Mouse (Mus musculus) megakaryocyte-erythroid progenitor cell, adult 5-6 weeks (primary cell): Measurements from ENCODE around the gene Kank1. TPM values are rescaled to one million over a fixed set of nuclear protein-coding genes. Genes with fewer than 3 reads are reported as not detected.

ENCODE experiments used
- ATAC-seq: replicated peaks from 2 replicates; pipeline ENCODE4 v1.8.0; 2016; ENCODE audit warnings: mild to moderate bottlenecking, inconsistent platforms; ENCODE audit not compliant: severe bottlenecking, poor library complexity, low FRiP score, low TSS enrichment
- total RNA-seq, 2 experiments: library from RNA; stranded (forward) in 1 of 2; stranded (reverse) in 1 of 2; fragments of 200-1000, 215-1000 nt in 1 of 2; fragments of >200 nt in 1 of 2; fragmentation: Nextera tagmentation in 1 of 2; gene quantifications; 2 replicates each; pipeline ENCODE4 v1.2.3; 2014 to 2017

Gene Kank1
- total RNA-seq, 2 experiments from 2014 or later = not detected

DNA sequence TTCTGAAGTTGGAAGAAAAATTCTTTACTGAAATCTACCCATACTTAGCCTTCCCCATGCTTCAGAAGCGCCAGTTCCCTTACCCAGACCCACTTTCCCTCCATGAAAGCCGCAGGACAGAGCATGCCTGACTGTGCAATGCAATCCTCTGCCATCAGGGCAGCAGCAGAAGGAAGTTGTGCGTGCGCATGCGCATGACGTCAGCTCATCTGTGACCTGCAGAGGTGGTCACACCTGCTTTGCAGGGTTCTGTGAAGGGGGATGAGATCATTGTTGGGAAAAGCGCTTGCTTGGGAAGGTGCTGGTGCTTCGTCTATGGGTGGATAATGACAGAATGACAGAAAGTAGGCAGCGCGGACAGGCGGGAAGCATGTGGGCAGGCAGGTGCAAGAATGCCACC, 155.4 kb downstream of the Kank1 start:
- no peak for ATAC-seq

DNA sequence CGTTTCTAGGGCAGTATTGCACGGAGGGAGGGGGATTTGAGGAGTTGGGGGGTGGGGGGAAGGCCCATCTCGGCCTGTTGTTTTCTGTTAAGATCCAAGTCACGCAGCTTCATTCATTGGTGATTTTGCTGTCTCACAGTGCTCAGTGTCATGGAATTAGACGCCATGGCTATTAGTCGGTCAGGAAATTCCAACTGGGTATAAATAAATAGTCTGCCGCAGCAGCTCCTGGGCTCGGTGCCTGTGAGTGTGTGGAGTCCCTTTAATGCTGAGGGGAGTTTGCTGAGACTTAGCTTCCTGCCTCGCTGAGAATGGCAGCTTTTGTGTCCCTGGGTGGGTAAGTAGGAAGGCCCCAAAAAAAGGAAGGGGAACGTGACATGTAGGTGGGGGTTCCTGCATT, 158.3 kb downstream of the Kank1 start:
- no peak for ATAC-seq

DNA sequence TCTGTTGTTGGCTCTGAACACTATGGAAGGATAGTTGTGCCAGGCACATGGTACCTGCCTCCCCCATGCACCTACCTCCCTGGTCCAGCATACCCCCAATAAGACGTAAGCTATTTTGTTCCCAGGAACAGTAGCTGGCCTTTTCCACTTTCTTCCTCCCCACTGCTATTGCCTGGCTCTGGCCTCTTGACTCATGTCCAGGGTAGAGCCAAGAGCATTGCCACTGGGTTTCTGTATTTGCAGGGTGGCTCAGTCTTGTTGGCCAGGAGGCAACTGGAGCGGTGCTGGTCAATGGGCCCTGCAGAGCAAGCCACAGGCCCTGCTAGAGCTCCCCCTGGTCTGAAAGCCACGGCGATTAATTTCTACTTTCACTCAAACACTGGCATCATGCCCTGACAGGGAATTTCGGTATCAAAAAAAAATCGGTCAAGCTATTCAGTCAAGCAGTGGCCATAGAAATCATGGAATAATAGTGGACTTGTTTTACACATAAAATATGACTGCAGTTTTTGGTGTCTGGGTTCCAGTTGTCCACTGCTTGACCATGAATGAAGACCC, 160.0 kb downstream of the Kank1 start:
- ATAC-seq = no peak

DNA sequence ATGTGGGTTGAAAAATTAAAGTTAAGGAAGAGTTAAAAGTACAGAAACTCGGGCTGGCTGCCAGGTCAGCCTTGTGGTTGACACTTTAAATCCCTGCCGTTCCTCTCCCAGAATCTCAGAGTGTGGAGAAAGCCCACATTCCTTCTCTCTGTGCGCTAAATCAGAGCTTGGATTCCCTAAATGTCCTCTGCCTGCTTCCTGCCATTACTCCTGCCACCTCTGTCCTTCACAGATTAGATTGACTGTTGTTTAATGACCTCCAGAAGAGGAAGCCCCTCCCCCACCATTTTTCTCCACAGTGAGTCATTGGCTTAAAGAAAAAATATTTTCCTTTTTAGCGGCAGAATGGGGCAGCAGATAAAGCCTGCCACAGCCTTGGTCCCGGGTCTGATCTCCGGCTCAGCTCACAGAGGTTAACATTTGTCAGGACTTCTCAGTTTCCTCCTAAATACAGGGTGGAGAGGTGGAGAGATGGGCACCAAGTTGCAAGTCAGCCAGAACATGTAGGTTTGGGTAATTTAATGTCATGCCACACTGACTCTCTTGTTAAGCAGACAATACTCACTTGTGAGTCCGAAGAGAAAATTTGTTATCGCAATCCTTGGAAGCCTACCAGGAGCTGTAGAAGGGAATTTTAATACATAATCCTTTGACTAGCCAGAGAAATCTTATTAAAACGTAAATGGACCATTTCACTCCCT, 162.9 kb downstream of the Kank1 start:
- no peak for ATAC-seq

DNA sequence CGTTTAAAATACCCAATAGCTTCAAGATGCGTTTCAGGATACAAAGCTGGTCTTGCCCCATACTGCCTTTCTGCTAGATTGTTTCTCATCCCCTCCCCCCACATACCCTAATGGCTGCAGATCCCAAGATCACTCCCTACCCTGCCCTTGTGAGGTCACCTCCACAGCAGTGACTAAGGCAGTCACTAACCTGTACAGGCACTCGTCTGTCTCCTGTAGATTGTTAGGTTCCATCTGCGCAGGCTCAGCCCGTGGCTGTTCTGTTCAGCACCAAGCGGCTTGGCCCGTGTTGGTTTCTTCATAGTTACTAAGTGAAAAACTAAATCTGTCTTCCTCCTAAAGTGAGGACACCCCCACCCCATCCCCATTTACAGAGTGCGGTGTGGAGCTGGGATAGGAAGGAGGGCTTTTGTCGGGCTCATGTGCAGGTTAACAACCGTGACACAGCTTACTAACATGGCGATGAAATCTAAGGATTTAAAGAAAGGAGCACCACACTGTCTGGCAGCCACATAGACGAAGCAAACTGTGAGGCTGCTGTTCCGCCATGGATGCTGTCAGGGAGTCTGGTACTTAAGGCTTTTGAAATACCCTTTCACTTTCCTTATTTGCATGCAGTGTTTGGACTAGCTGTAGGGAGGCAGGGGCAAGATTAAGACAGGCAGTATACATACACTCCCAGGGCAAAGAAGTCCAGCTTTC, 163.6 kb downstream of the Kank1 start:
- no peak for ATAC-seq

DNA sequence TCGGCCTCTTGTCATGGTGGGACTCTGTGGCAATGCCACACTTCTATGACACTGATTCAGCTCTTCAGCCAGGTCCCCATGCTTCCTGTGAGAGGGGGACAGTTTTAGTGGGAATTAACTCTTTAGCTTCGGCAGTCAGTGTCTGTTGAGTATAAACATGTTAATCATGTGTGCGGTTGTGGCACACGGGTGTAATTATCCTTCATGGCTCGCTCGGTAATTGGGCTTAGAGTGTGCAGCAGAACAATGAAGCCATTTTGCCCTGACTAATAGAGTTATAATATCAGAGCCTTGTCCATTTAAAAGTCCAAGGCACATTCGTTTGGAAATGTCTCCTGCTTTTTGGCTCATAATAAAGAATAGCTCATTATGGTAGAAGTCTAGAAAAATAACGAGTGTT, 164.7 kb downstream of the Kank1 start:
- ATAC-seq = no peak

DNA sequence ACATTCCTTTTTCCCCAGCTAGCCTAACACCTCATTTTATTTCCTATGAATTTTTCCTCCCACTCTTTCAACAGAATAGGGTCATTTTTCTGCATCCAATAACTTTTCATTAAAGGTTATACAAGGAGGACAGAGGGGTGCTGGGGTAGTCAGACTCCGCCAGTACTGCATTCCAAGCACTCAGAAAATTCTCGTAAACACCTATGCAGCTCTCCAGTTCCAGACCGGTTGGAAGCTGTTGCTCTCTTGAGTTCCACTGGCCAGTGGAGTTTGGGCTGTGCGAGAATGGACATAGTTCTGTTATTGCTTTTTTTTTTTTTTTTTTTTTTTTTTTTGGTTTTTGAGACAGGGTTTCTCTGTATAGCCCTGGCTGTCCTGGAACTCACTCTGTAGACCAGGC, 167.4 kb downstream of the Kank1 start:
- no peak for ATAC-seq

DNA sequence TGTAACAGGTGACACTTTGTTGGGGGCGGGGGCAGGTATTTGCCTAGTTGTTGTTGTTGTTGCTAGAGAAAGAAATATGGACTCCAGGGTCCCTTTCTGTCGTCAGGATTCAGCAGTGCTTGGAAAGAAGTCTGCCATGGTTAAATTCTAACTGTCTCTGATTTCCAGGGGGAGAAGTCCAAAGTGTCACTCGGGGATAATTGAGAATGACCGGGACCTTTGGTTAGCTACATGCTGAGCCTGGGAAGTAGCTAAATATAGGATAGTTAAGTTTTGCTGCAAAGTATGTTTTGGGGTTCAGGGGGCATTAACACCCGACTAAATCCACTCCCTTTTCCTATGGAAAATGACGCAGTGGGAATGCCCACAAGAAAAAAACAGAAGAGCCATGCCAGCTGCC, 169.2 kb downstream of the Kank1 start:
- ATAC-seq = no peak

DNA sequence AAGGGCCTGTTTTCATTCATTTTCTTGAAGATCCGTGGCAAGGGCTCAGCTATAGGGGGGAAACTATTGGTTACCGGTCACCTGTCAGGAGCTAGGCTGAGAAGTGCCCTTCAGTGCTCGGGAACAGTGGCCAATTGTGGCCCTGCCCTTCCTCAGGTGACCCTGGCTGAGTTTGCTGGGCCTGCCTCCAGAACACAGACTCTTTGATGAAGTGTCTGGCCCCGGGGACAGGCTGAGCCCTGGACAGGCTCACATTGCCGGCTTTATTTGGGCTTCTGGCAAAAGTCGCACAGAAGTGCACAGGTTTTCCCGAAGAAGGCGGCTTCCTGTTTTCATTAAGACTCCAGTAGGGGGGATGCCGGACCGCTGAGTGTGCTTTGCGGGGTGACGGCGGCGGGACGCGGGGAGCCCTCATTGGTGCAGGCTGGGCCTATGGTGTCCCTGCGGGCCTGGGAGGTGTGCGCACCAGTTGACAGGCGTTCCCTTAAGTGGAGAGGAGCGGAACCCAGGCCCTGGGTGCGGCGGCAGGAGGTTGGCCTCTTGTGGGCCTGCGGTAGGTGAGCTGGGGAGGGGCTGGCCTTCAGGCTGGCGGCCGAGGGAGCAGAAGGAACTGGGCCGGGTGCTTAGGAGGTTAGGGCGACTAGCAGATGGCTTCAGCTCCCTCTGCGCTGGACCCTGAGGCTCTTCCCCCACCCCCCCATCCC, 169.9 kb downstream of the Kank1 start:
- ATAC-seq = no peak

DNA sequence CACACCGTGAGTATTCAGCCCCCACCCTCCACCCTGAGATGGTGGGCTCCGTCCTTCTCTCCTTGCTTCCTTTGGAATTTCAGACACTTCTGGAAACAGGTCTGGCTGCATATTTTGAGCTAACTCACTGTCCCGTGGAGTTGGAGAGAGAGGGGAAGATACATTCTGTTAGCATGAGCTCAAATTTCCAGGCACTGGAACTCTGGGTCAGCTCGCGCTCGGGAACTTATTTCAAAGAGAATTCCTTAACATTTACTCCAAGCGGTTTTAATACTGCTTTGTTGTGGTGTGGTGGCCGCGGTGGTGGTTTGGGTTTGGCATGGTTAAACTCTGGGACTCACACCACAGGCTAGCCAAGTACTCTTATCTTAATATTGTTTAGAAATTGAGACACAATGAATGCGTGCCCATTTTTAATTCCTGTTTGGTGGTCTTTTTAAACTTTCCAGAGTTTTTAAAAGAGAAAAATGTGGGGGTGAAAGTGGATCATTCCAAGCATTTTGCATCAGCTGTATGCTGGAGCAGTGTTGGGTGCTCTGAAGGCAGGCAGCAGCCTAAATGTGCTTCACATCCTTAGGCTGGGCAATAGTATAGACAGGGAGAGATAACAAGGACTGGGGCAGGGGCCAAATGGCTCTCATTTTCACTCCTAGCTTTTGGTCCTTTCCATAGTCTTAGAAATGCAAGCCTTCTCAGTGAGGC, 170.6 kb downstream of the Kank1 start:
- no peak for ATAC-seq

DNA sequence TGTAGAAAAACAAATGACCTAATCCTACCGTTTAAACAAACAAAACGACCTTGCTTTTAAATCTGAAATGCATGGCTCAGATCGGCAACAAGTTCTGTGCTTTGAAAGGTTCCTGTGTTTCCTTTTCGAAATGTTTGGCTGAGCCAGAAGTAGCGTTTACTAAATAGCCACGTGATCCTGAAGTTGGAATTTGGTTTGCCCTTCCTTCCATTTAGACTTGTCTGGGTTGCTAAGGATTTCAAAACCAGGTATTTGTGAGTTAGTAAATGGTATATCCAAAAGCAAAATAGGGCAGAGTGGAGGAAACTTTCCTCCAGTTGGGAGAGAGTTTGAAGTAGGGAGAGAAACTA, 171.1 kb downstream of the Kank1 start:
- no peak for ATAC-seq

DNA sequence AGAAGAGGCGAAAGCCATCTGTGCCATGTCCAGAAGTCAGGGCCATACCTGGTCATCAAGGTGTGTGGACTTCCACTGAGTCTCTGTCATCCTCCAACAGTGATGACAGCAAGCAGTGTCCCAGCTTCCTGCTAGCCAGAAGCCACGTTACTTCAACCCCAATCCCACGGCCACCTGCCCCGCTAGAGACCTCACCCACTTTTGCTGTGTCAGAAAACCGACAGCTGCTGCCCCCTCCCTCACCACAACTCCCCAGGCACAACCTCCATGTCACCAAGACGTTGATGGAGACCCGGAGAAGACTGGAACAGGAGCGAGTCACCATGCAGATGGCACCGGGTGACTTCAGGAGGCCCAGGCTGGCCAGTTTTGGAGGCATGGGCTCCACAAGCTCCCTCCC, 172.5 kb downstream of the Kank1 start:
- ATAC-seq = no peak

DNA sequence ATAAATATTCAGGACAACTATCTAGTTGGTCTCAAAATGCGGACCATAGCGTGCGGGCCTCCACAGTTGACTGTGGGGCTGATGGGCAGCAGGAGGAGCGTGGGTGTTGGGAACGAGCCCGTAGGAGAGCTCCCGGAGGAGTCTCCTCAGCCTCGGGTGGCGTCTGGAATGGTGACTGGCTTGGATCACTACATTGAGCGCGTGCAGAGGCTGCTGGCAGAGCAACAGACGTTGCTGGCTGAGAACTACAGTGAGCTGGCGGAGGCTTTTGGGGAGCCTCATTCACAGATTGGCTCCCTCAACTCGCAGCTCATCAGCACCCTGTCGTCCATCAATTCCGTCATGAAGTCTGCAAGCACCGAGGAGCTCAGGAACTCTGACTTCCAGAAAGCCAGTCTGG, 174.6 kb downstream of the Kank1 start:
- ATAC-seq = no peak

DNA sequence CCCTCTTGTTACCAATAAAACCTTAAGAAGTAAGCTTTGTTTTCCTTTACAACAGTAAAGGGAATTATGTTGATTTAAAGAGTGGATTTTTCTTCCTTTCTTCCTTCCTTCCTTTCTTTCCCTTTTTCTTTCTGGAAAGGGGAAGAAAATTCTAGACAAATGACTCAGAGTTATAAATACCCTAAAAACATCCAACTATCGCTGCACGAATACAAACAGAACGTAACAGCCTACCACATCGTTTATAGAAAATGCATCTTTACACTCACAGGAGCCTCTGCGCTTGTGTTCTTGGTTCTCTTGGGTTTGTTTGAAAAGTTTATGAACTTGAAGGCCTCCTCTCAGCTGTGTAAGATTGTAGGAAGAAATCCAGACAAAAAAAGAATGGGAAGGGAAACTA, 178.7 kb downstream of the Kank1 start:
- ATAC-seq = no peak

DNA sequence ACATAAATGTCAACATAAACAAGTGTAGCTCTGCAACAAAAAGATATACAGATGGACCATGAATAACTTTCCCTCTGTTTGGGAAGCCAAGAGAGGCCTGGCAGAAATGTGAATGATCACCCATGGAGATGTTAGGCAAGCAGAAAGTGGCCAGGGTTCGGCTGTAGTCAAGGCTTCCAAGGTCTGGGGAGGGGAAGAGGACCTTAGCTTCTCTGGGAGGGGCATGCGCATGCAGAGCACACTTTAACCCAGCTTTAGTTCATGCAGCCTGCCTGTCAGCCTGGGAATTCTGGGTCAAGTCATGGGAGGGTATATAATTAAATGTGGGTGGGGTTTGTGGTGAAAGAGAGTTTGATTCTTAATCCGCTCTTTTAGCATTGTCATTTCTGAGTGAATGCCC, 180.9 kb downstream of the Kank1 start:
- no peak for ATAC-seq

DNA sequence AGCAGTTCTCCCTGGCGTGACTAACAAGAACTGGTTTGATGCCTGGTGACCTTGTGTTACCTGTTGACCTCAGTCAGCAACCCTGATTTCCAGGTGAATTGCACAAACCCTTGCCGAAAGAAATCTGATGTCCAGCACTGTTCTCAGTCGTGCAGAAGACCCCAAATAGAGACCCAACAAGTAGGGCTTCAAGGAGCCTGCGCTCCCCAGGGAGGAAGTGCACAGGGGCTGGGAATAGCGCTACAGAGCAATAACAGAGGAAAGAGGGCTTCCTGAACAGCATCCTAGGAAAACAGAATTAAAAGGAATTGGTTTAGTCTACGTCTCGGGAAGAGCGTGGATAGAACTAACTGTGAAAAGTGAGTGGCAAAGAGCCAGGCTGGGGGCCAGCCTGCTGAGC, 183.2 kb downstream of the Kank1 start:
- no peak for ATAC-seq

DNA sequence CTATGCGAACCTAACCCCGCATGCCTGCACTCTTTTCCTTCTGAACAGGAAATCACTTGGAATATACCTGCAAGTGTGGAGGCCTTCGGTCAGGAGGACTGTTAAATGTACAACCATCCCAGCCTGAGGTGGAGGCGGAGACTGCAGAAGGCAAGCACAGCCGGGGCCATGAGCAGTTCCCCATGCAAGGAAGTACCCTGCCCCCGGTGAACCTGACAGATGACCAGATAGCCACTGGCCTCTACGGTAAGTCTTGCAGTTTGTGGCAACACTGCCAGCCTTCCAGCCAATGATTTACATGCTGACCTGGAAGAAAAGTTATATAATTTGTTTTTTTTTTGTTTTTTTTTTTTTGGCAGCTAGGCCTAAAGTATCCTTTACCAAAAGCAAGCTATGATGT, 185.3 kb downstream of the Kank1 start:
- ATAC-seq = no peak

DNA sequence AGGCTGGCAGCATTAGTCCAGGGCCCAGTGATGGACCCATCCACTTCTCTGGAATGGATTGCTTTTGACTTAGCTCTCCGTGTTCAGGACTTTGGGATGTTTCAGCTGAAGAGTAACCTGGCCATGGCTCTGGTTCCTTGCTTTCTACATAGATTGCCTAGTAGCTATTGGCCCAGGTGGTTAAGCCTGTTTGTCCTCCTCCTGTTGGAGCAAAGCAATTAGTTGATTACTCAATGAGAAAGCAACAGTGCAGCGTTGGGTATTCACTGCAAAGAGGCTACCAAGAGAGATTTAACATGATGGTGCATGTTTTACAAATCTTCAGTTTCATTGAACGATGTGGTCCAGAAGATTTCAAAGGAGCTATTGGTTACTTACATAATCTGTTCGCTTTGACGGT, 186.6 kb downstream of the Kank1 start:
- no peak for ATAC-seq

DNA sequence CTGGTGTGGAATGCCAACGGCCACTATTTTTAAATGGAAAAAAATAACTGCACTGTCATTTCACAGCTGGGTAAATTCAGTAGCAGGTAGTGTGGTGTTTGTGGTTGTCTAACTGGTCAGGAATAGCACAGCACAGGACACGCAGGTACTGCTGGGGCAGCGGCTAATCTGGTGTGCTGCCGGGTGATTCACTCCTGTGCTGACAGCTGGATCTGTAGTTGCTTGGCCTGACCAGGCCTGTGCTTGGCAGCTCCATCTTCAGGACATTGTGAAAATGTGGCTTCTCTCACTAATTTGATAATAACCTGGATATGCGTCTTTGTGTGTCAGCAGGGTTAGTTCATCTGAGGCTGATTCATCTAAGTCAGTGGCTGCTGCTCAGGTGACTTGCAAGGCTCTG, 189.7 kb downstream of the Kank1 start:
- ATAC-seq = no peak

DNA sequence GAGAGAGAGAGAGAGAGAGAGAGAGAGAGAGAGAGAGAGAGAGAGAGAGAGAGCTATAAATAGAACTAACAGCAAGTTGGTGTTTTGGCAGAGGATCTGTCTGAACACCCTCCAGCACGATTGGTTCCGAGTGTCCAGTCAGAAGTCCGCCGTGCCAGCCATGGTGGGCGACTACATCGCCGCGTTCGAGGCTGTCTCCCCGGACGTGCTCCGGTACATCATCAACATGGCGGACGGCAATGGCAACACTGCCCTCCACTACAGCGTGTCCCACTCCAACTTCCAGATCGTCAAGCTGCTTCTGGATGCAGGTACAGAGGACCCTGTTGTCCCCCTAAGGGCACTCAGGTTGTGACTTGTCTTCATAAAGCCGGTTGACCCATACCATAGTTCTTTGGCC, 191.1 kb downstream of the Kank1 start:
- ATAC-seq = no peak
